31 mouse cellular contexts compared by ENCODE assay signal in genomic region chr6:88266055-88266454, GRCm38 (mm10). TPM values are rescaled to one million over a fixed set of nuclear protein-coding genes. Genes with fewer than 3 reads are reported as not detected.
"Had no signal": no experiment of that assay in that cellular context is flagged by ENCODE, and none has a peak within 500 bp of the region (broad histone marks: within the 10 kb centered on the region; RNA-seq: fewer than 3 reads in every experiment).

No protein-coding gene starts in this region.

- ATAC-seq: inflammation-experienced regulatory T-cells, adult 6 months; intestine, embryonic 16.5 days; midbrain, embryonic 13.5 days had no signal

- H3K4me3 ChIP-seq: left cerebral cortex, adult 2 months; midbrain, embryonic 10.5 days; midbrain, embryonic 13.5 days had no signal

- H3K9me3 ChIP-seq: midbrain, embryonic 10.5 days; midbrain, embryonic 13.5 days had no signal

- H3K36me3 ChIP-seq: midbrain, embryonic 10.5 days; midbrain, embryonic 13.5 days had no signal

- DNase-seq: kidney, adult 18-20 months; kidney, adult 9 months; kidney, postnatal 25 days; layer of hippocampus, postnatal 36 days; lung, adult 2 months; lung, postnatal 14 days; lung, postnatal 4 days; thymus, adult 18-20 months; thymus, postnatal 36 days had no signal

- H3K4me2 ChIP-seq: midbrain, embryonic 13.5 days had no signal

- H3K9ac ChIP-seq: midbrain, embryonic 13.5 days had no signal

- H3K27ac ChIP-seq: left cerebral cortex, adult 2 months; midbrain, embryonic 10.5 days; midbrain, embryonic 13.5 days had no signal

- H3K27me3 ChIP-seq: midbrain, embryonic 13.5 days had no signal

RNA-seq across cellular contexts. Expression of gene Dnajb8, which starts 44.0 kb away (rescaled TPM):
- total RNA-seq: layer of hippocampus, adult 8-10 months; layer of hippocampus, postnatal 10 days; layer of hippocampus, postnatal 36 days; left cerebral cortex, adult 2 months; left cerebral cortex, postnatal 10 days; left cerebral cortex, postnatal 36 days; megakaryocyte, adult 5-6 weeks; midbrain, postnatal 0 days had no signal
- polyA plus RNA-seq: inflammation-experienced regulatory T-cells, adult 6 months; intestine, embryonic 16.5 days; kidney, embryonic 16.5 days; large intestine, adult 2 months; limb, embryonic 11.5 days; limb, embryonic 14.5 days; lung, adult 2 months; lung, embryonic 16.5 days; midbrain, embryonic 10.5 days; midbrain, embryonic 13.5 days; midbrain, postnatal 0 days; neural tube, embryonic 11.5 days; neural tube, embryonic 14.5 days; small intestine, adult 2 months; spleen, adult 2 months; stomach, embryonic 16.5 days; urinary bladder, adult 2 months had no signal
